Mouse (Mus musculus): ENCODE measurements around the gene Atp10a.
"Not testable (repeated sequence)": the region's sequence is repeated elsewhere in the genome, so short reads cannot be mapped to it uniquely, and the experiment has no call there.

Gene Atp10a

GRCm38 (mm10) chr7:58801791-58802190, 145.8 kb downstream of the Atp10a start:
- DNase-seq: no peak

- no peak for DNase-seq
Observed at GRCm38 (mm10) chr7:58822147-58822681, 166.2 kb downstream of the Atp10a start.

GRCm38 (mm10) chr7:58824686-58825085, 168.7 kb downstream of the Atp10a start:
- DNase-seq: no peak

- DNase-seq: no peak
Observed at GRCm38 (mm10) chr7:58829111-58829510, 173.1 kb downstream of the Atp10a start.

GRCm38 (mm10) chr7:58836855-58837606, 181.1 kb downstream of the Atp10a start:
- DNase-seq: not testable (repeated sequence)

GRCm38 (mm10) chr7:58840367-58840766, 184.4 kb downstream of the Atp10a start:
- DNase-seq: no peak

GRCm38 (mm10) chr7:58841066-58841465, 185.1 kb downstream of the Atp10a start:
- DNase-seq: no peak

GRCm38 (mm10) chr7:58842818-58843217, 186.9 kb downstream of the Atp10a start:
- DNase-seq: peak; percentile 9 to 55

GRCm38 (mm10) chr7:58843767-58844445, 187.9 kb downstream of the Atp10a start:
- DNase-seq: peak; percentile 90 to 91

GRCm38 (mm10) chr7:58844449-58844848, 188.5 kb downstream of the Atp10a start:
- DNase-seq: peak in 1 of 2 experiments; percentile 26

- DNase-seq: no peak
Observed at GRCm38 (mm10) chr7:58858921-58859320, 203.0 kb downstream of the Atp10a start.

- DNase-seq: no peak
Observed at GRCm38 (mm10) chr7:58863174-58863573, 207.2 kb downstream of the Atp10a start.

GRCm38 (mm10) chr7:58866865-58867614, 211.1 kb downstream of the Atp10a start:
- no peak for DNase-seq

GRCm38 (mm10) chr7:58870661-58871060, 214.7 kb downstream of the Atp10a start:
- DNase-seq: peak; percentile 4 to 7

GRCm38 (mm10) chr7:58873676-58874075, 217.7 kb downstream of the Atp10a start:
- DNase-seq: no peak
